Mouse (Mus musculus) lung, embryonic 16.5 days (tissue): Measurements from ENCODE around the gene 4921517D22Rik. TPM values are rescaled to one million over a fixed set of nuclear protein-coding genes. Genes with fewer than 3 reads are reported as not detected.
A peak's percentile ranks its signal among the peaks of the same experiment; 100 is the strongest.

Source experiments
- ATAC-seq: fragments of 200-750 bp; cut with Nextera tagmentation; 2 replicates; pipeline ENCODE4 v1.8.0; 2017; ENCODE audit warnings: low read depth, mild to moderate bottlenecking, moderate library complexity
- H3K27ac ChIP-seq: fragments of 300-500 bp; sonication (generic); 2 replicates; pipeline ENCODE4 v1.5.1; 2014; ENCODE audit warnings: mild to moderate bottlenecking, control low read depth, low read length
- H3K27me3 ChIP-seq: fragments of 300-500 bp; sonication (generic); 2 replicates; pipeline ENCODE4 v1.6.1; 2014; ENCODE audit warnings: low read depth, low read length, mixed read lengths; ENCODE audit not compliant: control insufficient read depth, insufficient read depth
- H3K36me3 ChIP-seq: fragments of 300-500 bp; sonication (generic); 2 replicates; pipeline ENCODE4 v1.6.1; 2014; ENCODE audit warnings: low read length; ENCODE audit not compliant: control insufficient read depth, insufficient read depth
- H3K4me1 ChIP-seq: fragments of 300-500 bp; sonication (generic); replicated peaks from 2 replicates; pipeline ENCODE4 v1.6.1; 2014; ENCODE audit warnings: low read length, mixed read lengths; ENCODE audit not compliant: control insufficient read depth, insufficient read depth
- H3K4me2 ChIP-seq: fragments of 300-500 bp; sonication (generic); 2 replicates; pipeline ENCODE4 v1.6.1; 2014; ENCODE audit warnings: low read depth, low read length, control low read depth
- H3K4me3 ChIP-seq: fragments of 300-500 bp; sonication (generic); 2 replicates; pipeline ENCODE4 v1.5.1; 2014; ENCODE audit warnings: mild to moderate bottlenecking, low read length, control low read depth
- H3K9ac ChIP-seq: fragments of 300-500 bp; sonication (generic); 2 replicates; pipeline ENCODE4 v1.6.1; 2014; ENCODE audit warnings: low read length, control low read depth
- H3K9me3 ChIP-seq: fragments of 300-500 bp; sonication (generic); 2 replicates; pipeline ENCODE4 v1.6.1; 2016; ENCODE audit warnings: low read length; ENCODE audit not compliant: control insufficient read depth
- WGBS: fragments of 180-500 bp; shearing (Covaris S2); extraction: QIAGEN DNeasy Blood & Tissue Kit; methylation state at CpG from one replicate; pipeline ENCODE4 v1.1.7; 2014; 5-methylcytosine and 5-hydroxymethylcytosine counted together
- polyA plus RNA-seq: library from polyadenylated mRNA; unstranded; fragments of >200 nt; fragmentation: Nextera tagmentation; extraction: Ambion mirVana; gene quantifications from 2 replicates; pipeline ENCODE4 v1.2.1, GENCODE M21; 2015

4921517D22Rik gene
- polyA plus RNA-seq, 1 experiment from 2014 or later, result not detected

GRCm38 (mm10) chr13:59682629-59683028 is 11.3 kb downstream of the 4921517D22Rik start:
- no peak overlapping the region for H3K27ac ChIP-seq
- H3K27me3 ChIP-seq, result no peaks in the 10 kb centered on the region
- no peaks in the 10 kb centered on the region for H3K9me3 ChIP-seq
- no peak overlapping the region for H3K9ac ChIP-seq
- H3K4me3 ChIP-seq, result no peak overlapping the region
- no peaks in the 10 kb centered on the region for H3K4me1 ChIP-seq
- H3K36me3 ChIP-seq, result no peaks in the 10 kb centered on the region
- ATAC-seq, result no peak
- WGBS, result 23% methylated on average over 7 of the region's 7 CpGs
- H3K4me2 ChIP-seq, result no peak overlapping the region

GRCm38 (mm10) chr13:59679908-59680307 is 14.0 kb downstream of the 4921517D22Rik start:
- no peak overlapping the region for H3K27ac ChIP-seq
- no peak overlapping the region for H3K4me3 ChIP-seq
- no peak overlapping the region for H3K4me2 ChIP-seq
- no peaks in the 10 kb centered on the region for H3K4me1 ChIP-seq
- no peak for ATAC-seq
- WGBS, result 49% methylated on average over 4 of the region's 4 CpGs
- no peak overlapping the region for H3K9ac ChIP-seq
- no peaks in the 10 kb centered on the region for H3K36me3 ChIP-seq
- no peaks in the 10 kb centered on the region for H3K9me3 ChIP-seq
- no peaks in the 10 kb centered on the region for H3K27me3 ChIP-seq

GRCm38 (mm10) chr13:59679306-59679705 is 14.6 kb downstream of the 4921517D22Rik start:
- Histone ChIP-seq H3K4me2 (no peak overlapping the region), H3K27ac (no peak overlapping the region), H3K9me3 (no peaks in the 10 kb centered on the region), H3K4me1 (peaks cover 2% of the 10 kb centered on the region), H3K27me3 (no peaks in the 10 kb centered on the region), H3K36me3 (no peaks in the 10 kb centered on the region), H3K9ac (no peak overlapping the region), H3K4me3 (no peak overlapping the region)
- WGBS, result 34% methylated on average over 4 of the region's 4 CpGs
- ATAC-seq, result no peak

- ATAC-seq, result no peak
- peaks cover 8% of the 10 kb centered on the region for H3K4me1 ChIP-seq
- WGBS, result 61% methylated on average over 12 of the region's 12 CpGs
Measured at GRCm38 (mm10) chr13:59676316-59677229, 17.3 kb downstream of the 4921517D22Rik start.

GRCm38 (mm10) chr13:59675151-59676011 is 18.5 kb downstream of the 4921517D22Rik start, which contains the start of gene Golm1:
TSS of gene Golm1 (minus strand) at chr13:59675811.
- peak within 1 kb of the TSS; percentile 67 for H3K9ac ChIP-seq
- no peaks in the 10 kb centered on the region for H3K9me3 ChIP-seq
- peaks cover 8% of the 10 kb centered on the region for H3K4me1 ChIP-seq
- ATAC-seq, result peak; percentile 91
- peak within 1 kb of the TSS; percentile 58 for H3K4me3 ChIP-seq
- H3K27me3 ChIP-seq, result no peaks in the 10 kb centered on the region
- no peaks in the 10 kb centered on the region for H3K36me3 ChIP-seq
- H3K4me2 ChIP-seq, result peak within 1 kb of the TSS; percentile 69
- no peak within 1 kb of the TSS for H3K27ac ChIP-seq
- WGBS, result under 1% methylated on average over 59 of the region's 61 CpGs

More at GRCm38 (mm10) chr13:59676316-59677229, 17.3 kb downstream of the 4921517D22Rik start:
- H3K27ac ChIP-seq, result no peak overlapping the region
- H3K27me3 ChIP-seq, result no peaks in the 10 kb centered on the region
- H3K9me3 ChIP-seq, result no peaks in the 10 kb centered on the region
- H3K4me2 ChIP-seq, result no peak overlapping the region; the same call in 1 of the 2 replicates
- no peaks in the 10 kb centered on the region for H3K36me3 ChIP-seq
- no peak overlapping the region for H3K4me3 ChIP-seq
- no peak overlapping the region for H3K9ac ChIP-seq

GRCm38 (mm10) chr13:59674761-59675150 is 19.2 kb downstream of the 4921517D22Rik start:
- WGBS, result 2% methylated on average over 13 of the region's 13 CpGs
- no peak overlapping the region for H3K27ac ChIP-seq

GRCm38 (mm10) chr13:59674215-59674614 is 19.7 kb downstream of the 4921517D22Rik start:
- Histone ChIP-seq H3K4me3 (peak overlapping the region; percentile 58; the same call in 1 of the 2 replicates), H3K9ac (no peak overlapping the region)

More at GRCm38 (mm10) chr13:59674761-59675150, 19.2 kb downstream of the 4921517D22Rik start:
- H3K9ac ChIP-seq, result peak overlapping the region; percentile 67
- peaks cover 8% of the 10 kb centered on the region for H3K4me1 ChIP-seq
- H3K9me3 ChIP-seq, result no peaks in the 10 kb centered on the region
- H3K4me2 ChIP-seq, result peak overlapping the region; percentile 69
- H3K27me3 ChIP-seq, result no peaks in the 10 kb centered on the region
- no peak for ATAC-seq
- H3K4me3 ChIP-seq, result peak overlapping the region; percentile 58
- H3K36me3 ChIP-seq, result no peaks in the 10 kb centered on the region

GRCm38 (mm10) chr13:59673597-59673996 is 20.3 kb downstream of the 4921517D22Rik start:
- H3K4me1 ChIP-seq, result peaks cover 10% of the 10 kb centered on the region
- 70% methylated on average over 7 of the region's 7 CpGs for WGBS
- no peak overlapping the region for H3K27ac ChIP-seq
- H3K4me3 ChIP-seq, result no peak overlapping the region
- no peaks in the 10 kb centered on the region for H3K9me3 ChIP-seq
- H3K9ac ChIP-seq, result no peak overlapping the region
- no peaks in the 10 kb centered on the region for H3K27me3 ChIP-seq
- no peaks in the 10 kb centered on the region for H3K36me3 ChIP-seq
- ATAC-seq, result no peak
- no peak overlapping the region for H3K4me2 ChIP-seq

More at GRCm38 (mm10) chr13:59674215-59674614, 19.7 kb downstream of the 4921517D22Rik start:
- Histone ChIP-seq H3K36me3 (no peaks in the 10 kb centered on the region), H3K27me3 (no peaks in the 10 kb centered on the region), H3K27ac (no peak overlapping the region), H3K9me3 (no peaks in the 10 kb centered on the region), H3K4me2 (peak overlapping the region; percentile 69), H3K4me1 (peaks cover 8% of the 10 kb centered on the region)
- 16% methylated on average over 3 of the region's 3 CpGs for WGBS
- no peak for ATAC-seq

- 63% methylated on average over 6 of the region's 6 CpGs for WGBS
- ATAC-seq, result no peak
- Histone ChIP-seq H3K36me3 (no peaks in the 10 kb centered on the region), H3K4me3 (no peak overlapping the region), H3K9me3 (no peaks in the 10 kb centered on the region), H3K4me2 (no peak overlapping the region), H3K9ac (no peak overlapping the region), H3K27me3 (no peaks in the 10 kb centered on the region), H3K4me1 (peaks cover 15% of the 10 kb centered on the region), H3K27ac (no peak overlapping the region)
Measured at GRCm38 (mm10) chr13:59672248-59672647, 21.7 kb downstream of the 4921517D22Rik start.
